Mouse (Mus musculus): ENCODE data around the gene Rfwd3.
"Not testable (repeated sequence)": the region's sequence is repeated elsewhere in the genome, so short reads cannot be mapped to it uniquely, and the experiment has no call there.

The Rfwd3 gene

DNA sequence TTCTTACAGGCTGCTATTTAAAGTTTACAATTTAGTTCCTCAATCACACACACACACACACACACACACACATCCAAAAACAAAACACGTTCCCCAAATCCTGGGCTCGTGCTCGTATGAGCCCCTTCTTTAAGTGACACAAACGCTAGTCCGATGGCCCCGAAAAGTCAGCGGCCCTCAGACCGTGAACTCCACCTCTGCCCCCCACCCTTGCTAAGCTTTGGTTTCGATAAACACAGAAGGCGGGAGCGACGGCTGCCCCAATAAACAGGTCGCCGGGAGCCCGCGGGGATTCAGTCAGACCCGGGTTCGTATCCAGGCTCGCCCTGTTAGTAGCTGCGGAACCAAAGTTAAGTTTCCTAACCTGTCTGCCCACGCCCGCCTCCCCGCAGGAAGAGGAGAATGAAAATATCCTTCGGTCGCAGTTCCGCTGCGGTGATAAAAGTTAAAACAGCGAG is 630 bp downstream of the Rfwd3 start:
- in situ Hi-C loops (cut with MboI; ENCODE audit: low pct_unique_long_range_greater_than_20kb in 1 of 2, low sequenced_read_pairs in 2 of 2, unreplicated experiment in 1 of 2), result loop anchor here (10.0 to 25.0 kb wide), 2 partner anchors 455 to 462 kb away; partner anchors contain the start of genes Cog4 (in 2 of the 2) and Sf3b3 (in 2 of the 2)

DNA sequence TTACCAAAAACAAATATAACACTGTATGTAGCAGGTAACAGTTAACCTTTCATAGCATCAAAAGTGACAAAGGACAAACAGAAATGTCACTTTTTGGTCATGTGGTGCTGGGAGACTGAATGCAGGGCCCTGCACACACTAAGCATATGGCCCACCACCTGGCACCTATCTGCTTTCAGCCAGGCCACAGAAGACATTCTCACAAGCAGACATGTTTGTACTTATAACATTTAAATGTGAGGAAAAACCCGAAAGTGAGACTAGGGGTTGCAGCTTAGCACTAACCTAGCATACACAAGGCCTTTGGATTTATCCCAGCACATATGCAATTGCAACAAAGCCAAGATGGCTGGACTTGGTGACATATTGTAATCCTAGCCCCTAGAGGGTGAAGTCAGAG is 2.0 kb downstream of the Rfwd3 start:
- in situ Hi-C loops (cut with MboI; ENCODE audit: low pct_unique_long_range_greater_than_20kb in 1 of 2, low sequenced_read_pairs in 2 of 2, unreplicated experiment in 1 of 2), result loop anchor here (10.0 to 25.0 kb wide), 2 partner anchors 453 to 461 kb away; partner anchors contain the start of genes Cog4 (in 2 of the 2) and Sf3b3 (in 2 of the 2)

DNA sequence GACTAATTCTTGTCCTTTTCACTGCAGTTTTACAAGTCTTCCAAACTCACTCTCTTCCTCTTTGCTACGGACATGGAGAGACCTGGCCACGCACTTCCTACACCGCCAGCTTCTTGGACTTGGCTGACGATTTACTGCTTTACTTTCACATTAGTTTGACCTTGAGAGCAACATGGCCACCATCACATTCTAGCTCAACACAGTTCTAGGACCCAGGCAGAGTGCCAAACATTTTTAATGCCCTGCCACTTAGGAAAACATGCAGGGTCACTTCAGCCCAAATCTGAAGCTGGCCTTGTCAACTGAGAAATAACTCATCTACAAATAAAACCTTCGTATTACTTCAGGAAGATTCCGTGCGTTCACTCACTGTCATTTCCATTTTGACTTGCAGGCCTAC is 8.3 kb downstream of the Rfwd3 start:
- in situ Hi-C loops (cut with MboI; ENCODE audit: low pct_unique_long_range_greater_than_20kb in 1 of 2, low sequenced_read_pairs in 2 of 2, unreplicated experiment in 1 of 2), result loop anchor here (10.0 to 25.0 kb wide), 2 partner anchors 447 to 454 kb away; partner anchors contain the start of genes Cog4 (in 2 of the 2) and Sf3b3 (in 2 of the 2)

DNA sequence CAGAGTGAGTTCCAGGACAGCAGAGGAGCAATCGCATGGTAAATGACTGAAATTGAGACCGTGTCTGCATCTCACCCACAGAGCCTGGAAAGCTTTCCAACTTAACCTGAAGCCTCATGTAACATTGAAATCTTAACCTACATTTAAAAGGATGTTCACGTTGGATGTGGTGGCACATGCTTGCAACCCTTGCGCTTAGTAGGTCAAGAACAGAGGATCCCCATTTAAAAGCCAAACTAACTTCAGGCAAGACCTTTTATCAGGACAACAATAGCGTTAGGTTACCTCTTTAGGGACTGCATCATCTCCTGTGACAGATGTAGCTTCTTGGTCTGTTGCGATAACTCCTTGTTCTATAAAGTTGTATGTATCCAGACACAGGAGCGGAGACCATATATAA is 9.4 kb downstream of the Rfwd3 start:
- in situ Hi-C loops (cut with MboI; ENCODE audit: low pct_unique_long_range_greater_than_20kb in 1 of 2, low sequenced_read_pairs in 2 of 2, unreplicated experiment in 1 of 2), result loop anchor here (10.0 to 25.0 kb wide), 2 partner anchors 446 to 453 kb away; partner anchors contain the start of genes Cog4 (in 2 of the 2) and Sf3b3 (in 2 of the 2)

GRCm38 (mm10) chr8:111285603-111286002 is 14.4 kb downstream of the Rfwd3 start:
- in situ Hi-C loops (cut with MboI; ENCODE audit: low pct_unique_long_range_greater_than_20kb in 1 of 2, low sequenced_read_pairs in 2 of 2, unreplicated experiment in 1 of 2), result loop anchor here in 1 of 2 experiments (25.0 kb wide), 1 partner anchor 448 kb away; the partner anchor contains the start of genes Cog4 and Sf3b3

DNA sequence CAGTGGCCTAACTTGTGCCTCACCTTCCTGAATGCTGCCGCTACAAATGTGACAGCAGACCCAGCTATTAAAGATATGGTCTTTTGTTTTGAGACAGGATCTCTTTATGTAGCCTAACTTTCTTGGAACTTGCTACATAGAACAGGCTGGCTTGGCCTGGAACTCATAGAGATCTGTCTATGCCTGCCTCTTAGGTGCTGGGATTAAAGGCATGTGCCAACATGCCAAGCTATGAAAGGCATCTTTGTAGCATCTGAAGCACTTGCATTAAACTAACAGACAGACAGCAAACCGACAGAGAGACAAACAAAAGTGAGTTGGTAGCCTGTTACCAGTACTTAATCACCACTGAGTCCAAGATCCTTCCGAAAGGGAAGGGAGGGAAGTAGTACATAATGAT is 17.9 kb downstream of the Rfwd3 start:
- in situ Hi-C loops (cut with MboI; ENCODE audit: low pct_unique_long_range_greater_than_20kb in 1 of 2, low sequenced_read_pairs in 2 of 2, unreplicated experiment in 1 of 2), result loop anchor here in 1 of 2 experiments (25.0 kb wide), 1 partner anchor 445 kb away; the partner anchor contains the start of genes Cog4 and Sf3b3

DNA sequence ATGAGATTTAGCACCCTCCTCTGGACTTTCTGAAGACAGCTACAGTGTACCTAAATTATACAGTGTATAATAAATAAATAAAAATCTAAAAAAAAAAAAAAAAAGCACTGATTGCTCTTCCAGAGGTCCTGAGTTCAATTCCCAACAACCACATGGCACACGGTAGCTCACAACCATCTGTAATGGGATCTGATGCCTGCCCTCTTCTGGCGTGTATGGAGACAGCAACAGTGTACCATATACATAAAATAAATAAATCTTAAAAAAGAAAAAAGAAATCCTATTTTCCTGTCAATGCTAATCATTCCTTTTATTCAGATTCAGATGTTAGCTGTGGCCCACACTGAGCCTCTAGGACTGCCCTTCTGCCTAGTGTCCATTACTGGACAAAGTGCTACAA is 31.7 kb downstream of the Rfwd3 start:
- in situ Hi-C loops (cut with MboI; ENCODE audit: low pct_unique_long_range_greater_than_20kb in 1 of 2, low sequenced_read_pairs in 2 of 2, unreplicated experiment in 1 of 2), result no loop called here

DNA sequence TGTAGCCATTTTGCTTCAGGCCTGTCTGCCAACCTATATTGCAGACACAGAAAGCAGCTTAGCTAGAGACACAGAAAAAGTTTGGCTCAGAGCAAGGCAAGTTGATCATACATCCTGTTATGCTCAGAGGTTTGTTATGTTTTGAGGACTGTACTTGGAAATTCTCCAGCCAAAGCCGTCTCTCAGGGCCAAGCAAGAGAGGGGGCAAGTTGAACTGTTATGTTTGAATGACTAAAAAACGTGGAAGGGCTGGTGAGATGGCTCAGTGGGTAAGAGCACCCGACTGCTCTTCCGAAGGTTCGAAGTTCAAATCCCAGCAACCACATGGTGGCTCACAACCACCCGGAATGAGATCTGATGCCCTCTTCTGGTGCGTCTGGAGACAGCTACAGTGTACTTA is 33.9 kb downstream of the Rfwd3 start:
- in situ Hi-C loops (cut with MboI; ENCODE audit: low pct_unique_long_range_greater_than_20kb in 1 of 2, low sequenced_read_pairs in 2 of 2, unreplicated experiment in 1 of 2), result not testable (repeated sequence)

DNA sequence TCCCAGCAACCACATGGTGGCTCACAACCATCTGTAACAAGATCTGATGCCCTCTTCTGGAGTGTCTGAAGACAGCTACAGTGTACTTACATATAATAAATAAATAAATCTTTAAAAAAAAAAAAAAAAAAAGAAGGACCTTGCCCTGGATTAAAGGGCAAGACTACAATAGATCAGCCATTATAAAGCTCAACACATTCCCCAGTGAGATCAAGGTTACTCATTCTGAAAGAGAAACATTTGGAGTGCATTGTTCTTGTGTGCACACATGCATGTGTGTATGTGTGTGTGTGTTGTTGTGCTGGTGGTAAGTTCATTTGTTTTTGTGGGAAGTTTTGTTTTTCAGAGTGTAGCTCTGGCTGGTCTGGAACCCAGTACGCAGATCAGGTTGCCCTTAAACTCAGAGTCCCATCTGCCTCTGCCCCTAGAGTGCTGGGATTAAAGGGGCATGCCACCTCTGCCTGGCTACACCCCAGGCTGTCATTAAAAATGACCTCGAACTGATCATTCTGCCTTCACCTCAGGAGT is 35.3 kb downstream of the Rfwd3 start:
- in situ Hi-C loops (cut with MboI; ENCODE audit: low pct_unique_long_range_greater_than_20kb in 1 of 2, low sequenced_read_pairs in 2 of 2, unreplicated experiment in 1 of 2), result no loop called here

DNA sequence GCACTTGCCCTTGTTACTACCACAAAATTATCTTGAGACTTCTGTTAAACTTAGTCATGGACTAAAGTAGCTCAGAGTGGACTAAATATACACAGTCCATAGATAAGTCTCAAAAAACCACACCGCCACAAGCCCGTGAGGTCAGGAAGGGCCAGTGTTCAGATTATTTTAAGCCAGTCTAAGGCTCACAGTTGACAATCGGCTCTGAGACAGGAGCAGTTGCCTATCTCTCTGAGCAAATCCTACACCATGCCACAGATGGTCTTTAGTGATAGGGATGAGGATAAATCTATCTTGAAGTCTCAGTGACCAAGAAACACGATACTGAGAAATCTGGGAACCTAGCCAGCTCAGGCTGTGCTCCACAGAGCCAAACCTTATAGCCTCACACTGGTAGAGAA is 38.0 kb downstream of the Rfwd3 start:
- in situ Hi-C loops (cut with MboI; ENCODE audit: low pct_unique_long_range_greater_than_20kb in 1 of 2, low sequenced_read_pairs in 2 of 2, unreplicated experiment in 1 of 2), result no loop called here

- in situ Hi-C loops (cut with MboI; ENCODE audit: low pct_unique_long_range_greater_than_20kb in 1 of 2, low sequenced_read_pairs in 2 of 2, unreplicated experiment in 1 of 2), result no loop called here
These were observed 39.8 kb downstream of the Rfwd3 start for GRCm38 (mm10) chr8:111260251-111260650.

GRCm38 (mm10) chr8:111259408-111259741 is 40.6 kb downstream of the Rfwd3 start:
- in situ Hi-C loops (cut with MboI; ENCODE audit: low pct_unique_long_range_greater_than_20kb in 1 of 2, low sequenced_read_pairs in 2 of 2, unreplicated experiment in 1 of 2), result no loop called here

- in situ Hi-C loops (cut with MboI; ENCODE audit: low pct_unique_long_range_greater_than_20kb in 1 of 2, low sequenced_read_pairs in 2 of 2, unreplicated experiment in 1 of 2), result no loop called here
These were observed 41.2 kb downstream of the Rfwd3 start, which contains the start of gene Glg1 for GRCm38 (mm10) chr8:111258631-111259407. Gene Glg1, minus strand, starts transcription at chr8:111259216.

DNA sequence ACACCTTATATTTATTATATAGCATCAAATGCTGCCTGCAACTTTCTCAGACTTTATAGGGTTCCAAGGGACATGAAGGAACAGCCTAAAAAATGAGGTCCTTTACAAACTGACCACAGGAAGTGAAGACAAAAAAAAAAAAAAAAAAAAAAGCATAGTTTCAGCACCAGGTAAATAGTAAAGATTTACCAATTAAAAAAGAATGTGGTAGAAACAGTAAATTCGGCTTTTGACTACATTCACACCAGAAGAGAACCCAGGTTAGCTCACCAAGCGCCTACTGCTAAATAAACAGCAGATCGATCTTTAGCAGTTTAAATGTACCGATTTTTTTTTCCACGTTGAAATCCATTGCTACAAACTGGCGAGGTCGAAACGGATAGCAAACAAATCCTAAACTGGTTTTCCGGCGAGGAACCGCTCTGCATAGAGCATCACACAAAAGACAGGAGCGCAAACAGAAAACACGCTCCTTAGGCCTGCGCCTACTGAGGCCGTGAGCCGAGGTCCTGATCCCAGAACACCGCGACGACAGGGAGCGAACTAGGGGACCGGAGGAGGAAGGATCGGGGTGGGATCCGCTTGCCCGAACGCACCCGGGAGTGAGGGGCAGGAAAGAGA is 41.9 kb downstream of the Rfwd3 start:
- in situ Hi-C loops (cut with MboI; ENCODE audit: low pct_unique_long_range_greater_than_20kb in 1 of 2, low sequenced_read_pairs in 2 of 2, unreplicated experiment in 1 of 2), result no loop called here

DNA sequence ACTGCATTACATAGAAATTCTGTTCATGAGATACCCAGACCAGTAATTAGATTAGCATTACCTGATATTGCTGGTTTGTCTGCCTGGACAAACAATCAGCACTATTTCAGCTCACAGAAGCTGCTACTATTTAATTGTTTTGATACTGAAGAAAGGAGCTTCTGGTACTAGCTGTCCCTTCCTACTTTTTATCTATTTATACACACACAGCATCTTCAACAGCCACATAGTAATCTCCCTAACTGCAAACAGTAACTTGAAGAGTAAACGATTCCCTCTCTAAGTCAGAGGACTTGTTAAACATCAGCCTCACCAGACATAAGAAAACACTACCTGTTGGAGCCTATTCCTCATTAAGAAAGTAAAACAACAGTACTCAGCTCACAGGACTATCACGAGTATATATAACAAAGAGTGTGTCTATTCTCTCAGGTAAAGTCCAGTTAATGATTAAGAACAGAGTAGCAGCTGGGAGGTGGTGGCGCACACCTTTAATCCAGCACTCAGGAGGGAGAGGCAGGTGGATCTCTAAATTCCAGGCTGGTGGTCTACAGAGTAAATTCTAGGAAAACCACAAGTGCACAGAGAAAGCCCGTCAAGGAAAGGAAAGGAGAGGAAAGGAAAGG is 47.4 kb downstream of the Rfwd3 start:
- in situ Hi-C loops (cut with MboI; ENCODE audit: low pct_unique_long_range_greater_than_20kb in 1 of 2, low sequenced_read_pairs in 2 of 2, unreplicated experiment in 1 of 2), result no loop called here

DNA sequence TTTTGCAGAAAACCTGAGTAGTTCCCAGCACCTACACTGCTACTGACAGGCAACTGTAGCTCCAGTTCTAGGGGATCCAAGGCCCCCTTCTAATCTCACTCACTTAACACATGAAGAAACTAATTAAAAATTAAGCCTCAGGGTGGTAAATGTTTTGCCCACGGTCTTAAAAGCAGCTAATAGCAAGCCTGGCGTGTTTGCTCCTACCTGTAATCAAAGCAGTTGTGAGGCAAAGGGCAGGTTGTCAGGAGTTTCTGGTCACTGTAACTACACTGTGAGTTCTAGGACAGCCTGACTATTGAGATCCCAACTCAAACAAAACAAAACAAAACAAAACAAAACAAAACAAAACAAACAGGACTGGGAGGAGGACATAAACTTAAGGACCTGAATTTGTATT is 49.9 kb downstream of the Rfwd3 start:
- in situ Hi-C loops (cut with MboI; ENCODE audit: low pct_unique_long_range_greater_than_20kb in 1 of 2, low sequenced_read_pairs in 2 of 2, unreplicated experiment in 1 of 2), result no loop called here

GRCm38 (mm10) chr8:111248136-111248535 is 51.9 kb downstream of the Rfwd3 start:
- in situ Hi-C loops (cut with MboI; ENCODE audit: low pct_unique_long_range_greater_than_20kb in 1 of 2, low sequenced_read_pairs in 2 of 2, unreplicated experiment in 1 of 2), result no loop called here

- in situ Hi-C loops (cut with MboI; ENCODE audit: low pct_unique_long_range_greater_than_20kb in 1 of 2, low sequenced_read_pairs in 2 of 2, unreplicated experiment in 1 of 2), result not testable (repeated sequence)
These were observed 53.2 kb downstream of the Rfwd3 start for GRCm38 (mm10) chr8:111246864-111247263.
